Mouse (Mus musculus): ENCODE results near the gene Clec4b2. TPM values are rescaled to one million over a fixed set of nuclear protein-coding genes. Genes with fewer than 3 reads are reported as not detected.

The Clec4b2 gene
- total RNA-seq, 2 experiments from 2014 or later = not detected

Other genes starting within 250 kb of the Clec4b2 start
- gene Clec4a3, start 220.4 kb upstream of the Clec4b2 start, total RNA-seq (2021) = 1 to 10 TPM; 1.9 to 2.7 TPM
- gene Clec4a4, start 182.5 kb upstream of the Clec4b2 start, total RNA-seq (2021) = not detected
- not detected for gene Clec4b1, start 122.9 kb upstream of the Clec4b2 start, total RNA-seq (2021)
- gene Clec4a2, start 66.5 kb upstream of the Clec4b2 start, total RNA-seq (2021) = 1 to 10 TPM; 1.3 to 2.9 TPM
- 1 to 10 TPM; 1.6 TPM for gene Clec4n, start 57.0 kb downstream of the Clec4b2 start, total RNA-seq (2021)
- under 1 TPM in 1 of 2 experiments, not detected in 1; 0.19 TPM for gene Clec4d, start 89.2 kb downstream of the Clec4b2 start, total RNA-seq (2021)
- gene Clec4e, start 117.0 kb downstream of the Clec4b2 start, total RNA-seq (2021) = under 1 TPM in 1 of 2 experiments, not detected in 1; 0.16 TPM
- gene Vmn2r19, start 135.4 kb downstream of the Clec4b2 start, total RNA-seq (2021) = not detected
- not detected for gene Vmn2r20, start 245.2 kb downstream of the Clec4b2 start, total RNA-seq (2021)

Data from gastrocnemius, postnatal 10 days (tissue).